Mouse (Mus musculus) liver, postnatal 0 days (tissue): ENCODE measurements around the gene AY074887.

Experiments used
- CTCF ChIP-seq: sonication (generic); IDR thresholded peaks from 2 replicates; pipeline ENCODE4 v1.5.1; 2016; ENCODE audit warnings: antibody characterized with exemption, low read depth
- EP300 ChIP-seq: IDR thresholded peaks from 2 replicates; pipeline ENCODE4 v1.6.1; 2016; ENCODE audit warnings: antibody characterized with exemption, low read depth, mild to moderate bottlenecking

DNA sequence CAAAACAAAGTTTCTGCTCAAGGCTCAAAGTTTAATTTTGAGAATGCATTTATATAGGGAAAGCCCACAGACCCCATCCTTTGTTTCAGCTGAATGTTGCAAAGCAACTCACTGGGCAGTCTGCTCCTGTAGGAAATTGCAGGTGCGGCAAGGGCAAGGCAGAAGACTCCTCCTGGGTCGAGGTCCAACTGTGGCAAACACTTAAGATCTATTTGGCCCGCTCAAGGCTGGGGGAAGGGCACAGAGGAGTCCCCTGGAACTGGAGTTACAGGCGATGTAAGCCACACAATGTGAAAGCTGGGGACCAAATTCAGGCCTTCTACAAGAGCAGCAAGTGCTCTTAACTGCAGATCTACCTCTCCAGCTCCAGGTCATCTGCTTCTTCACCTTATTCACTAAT, 30.9 kb downstream of the AY074887 start:
- no peak for TF ChIP-seq CTCF
- TF ChIP-seq EP300, result no peak
